Mouse (Mus musculus): ENCODE measurements around the gene Pou2f2. TPM values are rescaled to one million over a fixed set of nuclear protein-coding genes. Genes with fewer than 3 reads are reported as not detected.

Pou2f2 gene
- 0.42 and 0.46 TPM in 2 replicates for polyA plus RNA-seq (2015; fragmentation: Nextera tagmentation; extraction: Ambion mirVana)

GRCm38 (mm10) chr7:25179606-25180161, at the start of gene Pou2f2:
Gene Pou2f2, minus strand, starts transcription at chr7:25179726.

GRCm38 (mm10) chr7:25221102-25221883, 41.8 kb upstream of the Pou2f2 start, which contains the start of gene Zfp526:
Gene Zfp526, plus strand, starts transcription at chr7:25221425.

GRCm38 (mm10) chr7:25220457-25221101, 41.1 kb upstream of the Pou2f2 start, which contains the start of gene Dedd2:
Gene Dedd2, minus strand, starts transcription at chr7:25220615.

GRCm38 (mm10) chr7:25071979-25072715, 107.4 kb downstream of the Pou2f2 start, which contains the start of the genes Grik5 and Zfp574:
Gene Grik5, minus strand, starts transcription at chr7:25072346.
Gene Zfp574, plus strand, starts transcription at chr7:25072567.

Small RNA genes lying within 50 kb of the gene (microRNA-seq; reads per million reads assigned to microRNA genes)
- gene Mir6537 (0 reads per million in 2 experiments), gene Mir7048 (0.20 to 0.42 reads per million in 2 experiments)

Other genes starting within 250 kb of the Pou2f2 start
- not detected in 2 replicates for gene Gm4881, start 235.2 kb downstream of the Pou2f2 start, polyA plus RNA-seq (2015; fragmentation: Nextera tagmentation; extraction: Ambion mirVana)
- gene Rabac1, start 207.0 kb downstream of the Pou2f2 start, polyA plus RNA-seq (2015; fragmentation: Nextera tagmentation; extraction: Ambion mirVana): 237 and 250 TPM in 2 replicates
- gene Atp1a3, start 173.8 kb downstream of the Pou2f2 start, polyA plus RNA-seq (2015; fragmentation: Nextera tagmentation; extraction: Ambion mirVana): 0.13 and 0.19 TPM in 2 replicates
- 1.5 and 2.2 TPM in 2 replicates for gene Grik5, start 107.4 kb downstream of the Pou2f2 start, polyA plus RNA-seq (2015; fragmentation: Nextera tagmentation; extraction: Ambion mirVana)
- 9.0 and 9.4 TPM in 2 replicates for gene Zfp574, start 107.2 kb downstream of the Pou2f2 start, polyA plus RNA-seq (2015; fragmentation: Nextera tagmentation; extraction: Ambion mirVana)
- gene Dedd2, start 40.9 kb upstream of the Pou2f2 start, polyA plus RNA-seq (2015; fragmentation: Nextera tagmentation; extraction: Ambion mirVana): 6.5 and 7.9 TPM in 2 replicates
- gene Zfp526, start 41.7 kb upstream of the Pou2f2 start, polyA plus RNA-seq (2015; fragmentation: Nextera tagmentation; extraction: Ambion mirVana): 1.4 and 1.8 TPM in 2 replicates
- gene Gsk3a, start 58.1 kb upstream of the Pou2f2 start, polyA plus RNA-seq (2015; fragmentation: Nextera tagmentation; extraction: Ambion mirVana): 6.6 and 8.2 TPM in 2 replicates
- 5.6 and 8.0 TPM in 2 replicates for gene Erf, start 71.0 kb upstream of the Pou2f2 start, polyA plus RNA-seq (2015; fragmentation: Nextera tagmentation; extraction: Ambion mirVana)
- 14.1 and 16.4 TPM in 2 replicates for gene Cic, start 88.0 kb upstream of the Pou2f2 start, polyA plus RNA-seq (2015; fragmentation: Nextera tagmentation; extraction: Ambion mirVana)
- gene Pafah1b3, start 118.3 kb upstream of the Pou2f2 start, polyA plus RNA-seq (2015; fragmentation: Nextera tagmentation; extraction: Ambion mirVana): 36.2 and 42.4 TPM in 2 replicates
- 0.10 TPM in 1 of 2 replicates, not detected in the other for gene Prr19, start 121.7 kb upstream of the Pou2f2 start, polyA plus RNA-seq (2015; fragmentation: Nextera tagmentation; extraction: Ambion mirVana)
- gene Tmem145, start 126.4 kb upstream of the Pou2f2 start, polyA plus RNA-seq (2015; fragmentation: Nextera tagmentation; extraction: Ambion mirVana): not detected in 2 replicates
- 5.9 and 6.2 TPM in 2 replicates for gene Megf8, start 137.4 kb upstream of the Pou2f2 start, polyA plus RNA-seq (2015; fragmentation: Nextera tagmentation; extraction: Ambion mirVana)
- 21.2 TPM in 1 of 2 replicates, not detected in the other for gene Cnfn, start 190.0 kb upstream of the Pou2f2 start, polyA plus RNA-seq (2015; fragmentation: Nextera tagmentation; extraction: Ambion mirVana)
- 20.7 and 82.3 TPM in 2 replicates for gene Lipe, start 219.0 kb upstream of the Pou2f2 start, polyA plus RNA-seq (2015; fragmentation: Nextera tagmentation; extraction: Ambion mirVana)
- gene Cxcl17, start 233.2 kb upstream of the Pou2f2 start, polyA plus RNA-seq (2015; fragmentation: Nextera tagmentation; extraction: Ambion mirVana): not detected in 2 replicates

All from skeletal muscle tissue, postnatal 0 days (tissue).